Mouse (Mus musculus): Measurements from ENCODE around the gene Gm42791. TPM values are rescaled to one million over a fixed set of nuclear protein-coding genes. Genes with fewer than 3 reads are reported as not detected.

Gene Gm42791
- polyA plus RNA-seq, 1 experiment from 2014 or later, result 1.0 TPM

DNA sequence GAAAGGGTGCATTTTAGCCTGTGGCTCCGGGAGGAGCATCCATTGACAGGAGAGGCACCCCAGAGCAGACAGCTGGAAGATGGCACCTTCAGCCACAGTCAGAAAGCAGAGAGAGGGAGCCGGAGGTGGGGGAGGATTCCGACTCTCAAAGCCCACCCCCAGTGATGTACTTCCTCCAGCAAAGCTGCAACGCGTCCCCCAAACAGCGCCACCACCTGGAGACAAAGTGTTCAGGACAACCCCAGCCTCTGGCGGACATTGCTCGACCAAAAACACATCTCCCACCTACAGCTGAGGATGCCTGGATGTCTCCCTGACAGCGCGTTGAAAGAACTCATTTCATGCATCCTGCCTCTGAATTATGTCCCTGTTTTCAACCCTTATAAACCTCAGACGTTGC lies 52.0 kb downstream of the Gm42791 start:
- Histone ChIP-seq H3K27me3 (replicated peaks; ENCODE audit: control insufficient read depth, insufficient read depth, low read length) (no peaks in the 10 kb centered on the region), H3K36me3 (ENCODE audit: control insufficient read depth, insufficient read depth, low read length) (no peaks in the 10 kb centered on the region), H3K27ac (ENCODE audit: low read length) (no peak overlapping the region), H3K4me2 (ENCODE audit: low read depth, low read length) (no peak overlapping the region), H3K4me3 (ENCODE audit: low read length) (no peak overlapping the region), H3K9ac (ENCODE audit: low read depth, low read length) (no peak overlapping the region), H3K9me3 (ENCODE audit: control insufficient read depth, low read length) (peaks cover 3% of the 10 kb centered on the region; the same call in 1 of the 2 replicates), H3K4me1 (ENCODE audit: control insufficient read depth, insufficient read depth, low read length) (no peaks in the 10 kb centered on the region)
- WGBS, result 71% methylated on average over 11 of the region's 11 CpGs
- no peak for ATAC-seq

DNA sequence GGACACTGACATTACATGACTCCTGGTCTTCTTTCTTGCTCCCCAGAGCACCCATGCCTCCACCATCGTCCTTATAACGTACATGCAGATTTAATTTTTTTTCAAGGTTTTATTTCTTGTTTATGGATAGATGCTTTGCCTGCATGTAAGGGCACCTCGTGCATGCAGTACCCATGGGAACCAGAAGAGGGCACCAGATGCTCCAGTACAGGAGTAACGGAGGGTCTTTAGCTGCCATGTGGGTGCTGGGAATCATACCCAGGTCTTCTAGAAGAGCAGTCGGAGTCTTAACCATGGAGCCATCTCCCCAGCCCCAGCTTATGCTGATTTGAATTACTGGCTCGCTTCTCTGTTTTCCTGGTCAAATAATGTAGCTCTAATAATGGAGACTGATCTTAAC lies 52.6 kb downstream of the Gm42791 start:
- Histone ChIP-seq H3K27ac (ENCODE audit: low read length) (no peak overlapping the region), H3K9ac (ENCODE audit: low read depth, low read length) (no peak overlapping the region), H3K4me3 (ENCODE audit: low read length) (no peak overlapping the region), H3K27me3 (replicated peaks; ENCODE audit: control insufficient read depth, insufficient read depth, low read length) (no peaks in the 10 kb centered on the region), H3K36me3 (ENCODE audit: control insufficient read depth, insufficient read depth, low read length) (no peaks in the 10 kb centered on the region), H3K4me1 (ENCODE audit: control insufficient read depth, insufficient read depth, low read length) (no peaks in the 10 kb centered on the region), H3K9me3 (ENCODE audit: control insufficient read depth, low read length) (peaks cover 3% of the 10 kb centered on the region; the same call in 1 of the 2 replicates), H3K4me2 (ENCODE audit: low read depth, low read length) (no peak overlapping the region)
- WGBS, result 96% methylated on average over 6 of the region's 6 CpGs
- ATAC-seq, result no peak

DNA sequence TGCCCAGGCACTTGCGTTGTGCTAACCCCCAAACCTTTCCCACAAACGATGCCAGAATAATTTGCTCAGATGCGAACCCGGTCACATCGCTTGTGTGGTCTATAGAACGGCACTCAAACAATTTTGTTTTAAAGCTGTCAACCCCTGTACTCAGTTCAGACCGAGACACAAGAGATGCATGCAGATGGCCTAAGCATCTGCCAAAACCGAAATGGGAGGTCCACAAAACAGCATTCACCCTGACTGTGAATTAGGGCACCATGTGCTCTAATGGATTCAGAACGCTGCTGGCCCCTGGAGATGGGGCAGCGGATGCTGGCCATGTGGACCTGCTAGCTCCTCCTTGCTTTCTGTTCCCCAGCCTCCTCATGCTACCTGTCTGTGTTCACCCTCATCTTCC lies 53.1 kb downstream of the Gm42791 start:
- Histone ChIP-seq H3K27ac (ENCODE audit: low read length) (no peak overlapping the region), H3K4me1 (ENCODE audit: control insufficient read depth, insufficient read depth, low read length) (no peaks in the 10 kb centered on the region), H3K36me3 (ENCODE audit: control insufficient read depth, insufficient read depth, low read length) (no peaks in the 10 kb centered on the region), H3K4me3 (ENCODE audit: low read length) (no peak overlapping the region), H3K9me3 (ENCODE audit: control insufficient read depth, low read length) (peaks cover 3% of the 10 kb centered on the region; the same call in 1 of the 2 replicates), H3K4me2 (ENCODE audit: low read depth, low read length) (no peak overlapping the region), H3K9ac (ENCODE audit: low read depth, low read length) (no peak overlapping the region), H3K27me3 (replicated peaks; ENCODE audit: control insufficient read depth, insufficient read depth, low read length) (no peaks in the 10 kb centered on the region)
- no peak for ATAC-seq
- 76% methylated on average over 10 of the region's 10 CpGs for WGBS

DNA sequence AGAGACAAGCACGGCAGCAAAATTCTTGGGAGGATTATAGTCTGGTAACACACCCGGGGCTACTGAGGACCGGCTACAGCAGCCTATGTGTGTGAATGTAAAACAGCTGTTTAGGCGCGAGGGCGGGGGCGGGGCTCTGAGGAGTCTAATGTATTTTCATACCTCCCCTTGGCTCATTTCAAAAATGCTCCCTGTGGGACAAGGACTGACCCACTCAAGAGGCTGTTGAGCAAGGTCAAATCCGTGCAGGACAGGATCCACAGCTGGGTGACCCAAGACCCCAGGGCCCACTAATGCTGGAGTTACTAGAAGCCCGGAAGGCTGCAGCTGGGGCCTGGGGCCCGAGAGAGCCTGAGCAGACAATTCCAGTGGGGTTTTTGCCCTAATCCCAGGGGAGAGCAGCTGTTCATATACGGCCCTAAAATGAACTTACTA lies 55.0 kb downstream of the Gm42791 start:
- Histone ChIP-seq H3K4me3 (ENCODE audit: low read length) (no peak overlapping the region), H3K9me3 (ENCODE audit: control insufficient read depth, low read length) (peaks cover 6% of the 10 kb centered on the region; the same call in 1 of the 2 replicates), H3K27me3 (replicated peaks; ENCODE audit: control insufficient read depth, insufficient read depth, low read length) (no peaks in the 10 kb centered on the region), H3K4me1 (ENCODE audit: control insufficient read depth, insufficient read depth, low read length) (no peaks in the 10 kb centered on the region), H3K27ac (ENCODE audit: low read length) (no peak overlapping the region), H3K36me3 (ENCODE audit: control insufficient read depth, insufficient read depth, low read length) (no peaks in the 10 kb centered on the region), H3K4me2 (ENCODE audit: low read depth, low read length) (no peak overlapping the region), H3K9ac (ENCODE audit: low read depth, low read length) (no peak overlapping the region)
- 67% methylated on average over 11 of the region's 11 CpGs for WGBS
- ATAC-seq, result no peak

DNA sequence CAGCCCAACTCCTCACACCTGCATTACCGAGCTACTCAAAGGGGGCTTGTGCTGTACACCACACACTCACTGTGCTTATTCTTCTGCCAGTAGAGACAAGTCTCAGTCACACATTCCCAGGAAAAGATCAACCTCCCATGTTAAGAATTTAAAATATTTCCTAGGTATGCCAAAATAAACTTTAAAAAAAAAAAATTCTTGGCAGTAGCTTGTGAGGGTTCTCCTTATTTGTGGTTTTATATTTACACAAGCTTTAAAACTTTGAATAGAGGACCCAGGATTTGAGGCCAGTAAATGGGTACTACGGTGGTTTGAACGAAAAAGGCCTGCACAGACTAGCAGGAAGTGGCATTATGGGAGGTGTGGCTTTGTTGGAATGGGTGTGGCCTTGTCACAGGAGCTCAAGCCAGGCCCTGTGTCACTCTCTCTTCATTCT lies 58.4 kb downstream of the Gm42791 start:
- no peak overlapping the region for H3K4me3 ChIP-seq (ENCODE audit: low read length)

DNA sequence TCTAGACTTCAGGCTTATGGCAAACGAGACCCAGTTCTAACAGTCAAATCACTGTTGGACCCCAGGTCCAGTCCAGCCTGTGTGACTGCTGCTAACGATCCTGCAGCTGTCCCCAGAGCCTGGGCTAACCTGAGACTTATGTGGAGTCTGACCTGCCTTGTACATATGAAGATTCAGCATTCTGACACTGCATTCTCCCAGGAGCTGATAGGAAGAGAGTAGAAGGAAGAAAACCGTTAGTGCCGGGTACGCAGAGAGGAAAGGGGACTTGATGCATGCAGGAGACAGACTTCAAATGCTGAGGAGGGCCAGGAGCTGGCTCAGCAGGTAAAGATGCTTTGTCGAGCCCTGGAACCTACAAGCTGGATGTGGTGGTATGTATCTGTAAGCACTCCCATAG lies 59.1 kb downstream of the Gm42791 start:
- H3K9me3 ChIP-seq (ENCODE audit: control insufficient read depth, low read length), result 0 out of 2 replicates have a peak, but pooled peaks cover 3% of the 10 kb centered on the region
- no peak for ATAC-seq
- H3K4me1 ChIP-seq (ENCODE audit: control insufficient read depth, insufficient read depth, low read length), result peaks cover 7% of the 10 kb centered on the region
- no peaks in the 10 kb centered on the region for H3K36me3 ChIP-seq (ENCODE audit: control insufficient read depth, insufficient read depth, low read length)
- no peaks in the 10 kb centered on the region for H3K27me3 ChIP-seq (replicated peaks; ENCODE audit: control insufficient read depth, insufficient read depth, low read length)
- H3K27ac ChIP-seq (ENCODE audit: low read length), result no peak overlapping the region
- no peak overlapping the region for H3K9ac ChIP-seq (ENCODE audit: low read depth, low read length)
- no peak overlapping the region for H3K4me2 ChIP-seq (ENCODE audit: low read depth, low read length)
- 87% methylated on average over 6 of the region's 6 CpGs for WGBS
- no peak overlapping the region for H3K4me3 ChIP-seq (ENCODE audit: low read length)

More for the DNA sequence above, 58.4 kb downstream of the Gm42791 start:
- peaks cover 3% of the 10 kb centered on the region; the same call in 1 of the 2 replicates for H3K4me1 ChIP-seq (ENCODE audit: control insufficient read depth, insufficient read depth, low read length)
- WGBS, result 72% methylated on average over 3 of the region's 3 CpGs
- no peak overlapping the region for H3K4me2 ChIP-seq (ENCODE audit: low read depth, low read length)
- no peak for ATAC-seq
- H3K27me3 ChIP-seq (replicated peaks; ENCODE audit: control insufficient read depth, insufficient read depth, low read length), result no peaks in the 10 kb centered on the region
- H3K9me3 ChIP-seq (ENCODE audit: control insufficient read depth, low read length), result 0 out of 2 replicates have a peak, but pooled peaks cover 3% of the 10 kb centered on the region
- H3K9ac ChIP-seq (ENCODE audit: low read depth, low read length), result no peak overlapping the region
- H3K36me3 ChIP-seq (ENCODE audit: control insufficient read depth, insufficient read depth, low read length), result no peaks in the 10 kb centered on the region
- no peak overlapping the region for H3K27ac ChIP-seq (ENCODE audit: low read length)

DNA sequence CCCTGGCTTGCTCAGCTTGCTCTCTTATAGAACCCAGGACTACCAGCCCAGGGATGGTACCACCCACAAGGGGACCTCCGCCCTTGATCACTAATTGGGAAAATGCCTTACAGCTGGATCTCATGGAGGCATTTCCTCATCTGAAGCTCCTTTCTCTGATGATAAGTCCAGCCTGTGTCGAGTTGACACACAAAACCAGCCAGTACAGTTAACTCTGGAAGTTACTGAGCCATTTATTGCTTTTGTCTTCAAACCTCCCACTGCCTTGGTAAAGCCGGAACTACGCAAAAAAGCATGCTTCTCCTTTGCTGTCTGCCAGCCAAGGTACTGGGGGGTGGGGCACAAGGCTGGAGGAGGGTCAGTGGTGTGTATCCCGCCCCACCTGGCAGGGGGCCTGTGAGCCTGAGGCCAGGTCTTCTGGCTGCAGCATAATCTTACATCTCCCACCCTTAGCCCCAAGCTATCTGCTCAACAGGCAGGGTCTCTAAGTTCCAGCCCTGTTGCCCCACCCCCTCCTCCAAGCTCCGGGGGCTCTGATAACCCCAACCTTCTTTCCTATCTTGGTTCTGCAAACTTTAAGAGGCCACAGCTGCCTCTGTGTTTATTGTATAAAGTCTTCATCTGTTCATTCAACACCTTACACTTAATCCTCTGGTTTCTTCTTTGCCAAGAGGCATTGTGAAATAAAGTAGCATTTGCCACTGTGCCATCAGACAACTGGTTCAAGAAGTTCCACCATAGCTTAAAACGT lies 59.7 kb downstream of the Gm42791 start:
- no peak overlapping the region for H3K9ac ChIP-seq (ENCODE audit: low read depth, low read length)
- H3K36me3 ChIP-seq (ENCODE audit: control insufficient read depth, insufficient read depth, low read length), result no peaks in the 10 kb centered on the region
- peak; percentile 21; the same call in 1 of the 2 replicates for ATAC-seq
- H3K4me3 ChIP-seq (ENCODE audit: low read length), result no peak overlapping the region
- no peak overlapping the region for H3K27ac ChIP-seq (ENCODE audit: low read length)
- 0 out of 2 replicates have a peak, but pooled peaks cover 3% of the 10 kb centered on the region for H3K9me3 ChIP-seq (ENCODE audit: control insufficient read depth, low read length)
- 50% methylated on average over 7 of the region's 7 CpGs for WGBS
- no peaks in the 10 kb centered on the region for H3K27me3 ChIP-seq (replicated peaks; ENCODE audit: control insufficient read depth, insufficient read depth, low read length)
- peaks cover 7% of the 10 kb centered on the region for H3K4me1 ChIP-seq (ENCODE audit: control insufficient read depth, insufficient read depth, low read length)
- H3K4me2 ChIP-seq (ENCODE audit: low read depth, low read length), result no peak overlapping the region

DNA sequence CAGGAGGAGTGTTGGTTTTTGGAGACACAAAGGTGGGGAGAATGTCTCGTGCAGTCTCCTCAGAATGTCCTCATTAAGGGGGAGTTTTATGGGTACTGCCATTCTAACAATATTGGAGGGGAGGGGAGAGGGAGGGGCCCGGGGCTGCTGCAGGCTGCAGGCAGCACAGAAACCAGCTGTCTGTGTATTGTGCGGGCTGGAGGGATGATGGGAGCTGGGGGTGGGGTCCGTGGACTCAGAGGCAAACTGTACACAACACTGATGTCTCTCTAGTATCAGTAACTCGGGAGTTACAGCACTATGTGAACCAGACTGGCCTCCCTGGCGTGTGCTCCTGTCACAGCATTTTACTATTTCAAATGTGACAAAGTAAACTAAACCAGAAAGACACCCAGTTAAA lies 60.5 kb downstream of the Gm42791 start:
- H3K4me3 ChIP-seq (ENCODE audit: low read length), result no peak overlapping the region
- no peak overlapping the region for H3K9ac ChIP-seq (ENCODE audit: low read depth, low read length)
- H3K27me3 ChIP-seq (replicated peaks; ENCODE audit: control insufficient read depth, insufficient read depth, low read length), result no peaks in the 10 kb centered on the region
- 19% methylated on average over 6 of the region's 6 CpGs for WGBS
- H3K4me2 ChIP-seq (ENCODE audit: low read depth, low read length), result no peak overlapping the region
- H3K9me3 ChIP-seq (ENCODE audit: control insufficient read depth, low read length), result 0 out of 2 replicates have a peak, but pooled peaks cover 3% of the 10 kb centered on the region
- 0 out of 2 replicates have a peak, but pooled peaks have one; percentile 31 for ATAC-seq
- no peaks in the 10 kb centered on the region for H3K36me3 ChIP-seq (ENCODE audit: control insufficient read depth, insufficient read depth, low read length)
- H3K27ac ChIP-seq (ENCODE audit: low read length), result no peak overlapping the region
- H3K4me1 ChIP-seq (ENCODE audit: control insufficient read depth, insufficient read depth, low read length), result peaks cover 7% of the 10 kb centered on the region

DNA sequence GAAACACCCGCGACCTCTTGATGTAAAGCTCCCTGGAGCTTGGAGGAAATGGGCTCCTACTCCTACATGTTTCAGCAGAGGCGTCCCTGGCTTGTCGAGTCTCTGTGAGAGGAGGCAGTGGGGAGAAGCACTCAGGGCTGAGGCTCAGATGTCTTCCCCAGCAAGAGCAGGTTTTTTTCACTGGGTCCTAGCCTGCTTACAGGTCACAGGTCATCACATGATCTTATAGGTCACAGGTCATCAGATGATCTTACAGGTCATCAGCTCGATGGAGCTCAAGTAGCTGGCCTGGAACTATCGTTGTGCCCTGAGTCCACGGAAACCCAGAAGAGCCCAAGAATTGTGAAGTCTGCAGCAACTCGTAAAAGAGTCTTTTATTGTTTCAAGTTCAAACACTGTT lies 61.2 kb downstream of the Gm42791 start:
- 37% methylated on average over 8 of the region's 8 CpGs for WGBS
- no peak overlapping the region for H3K9ac ChIP-seq (ENCODE audit: low read depth, low read length)
- no peak overlapping the region for H3K4me2 ChIP-seq (ENCODE audit: low read depth, low read length)
- peaks cover 11% of the 10 kb centered on the region for H3K4me1 ChIP-seq (ENCODE audit: control insufficient read depth, insufficient read depth, low read length)
- no peak overlapping the region for H3K27ac ChIP-seq (ENCODE audit: low read length)
- H3K36me3 ChIP-seq (ENCODE audit: control insufficient read depth, insufficient read depth, low read length), result no peaks in the 10 kb centered on the region
- 0 out of 2 replicates have a peak, but pooled peaks cover 3% of the 10 kb centered on the region for H3K9me3 ChIP-seq (ENCODE audit: control insufficient read depth, low read length)
- ATAC-seq, result no peak
- H3K27me3 ChIP-seq (replicated peaks; ENCODE audit: control insufficient read depth, insufficient read depth, low read length), result no peaks in the 10 kb centered on the region
- no peak overlapping the region for H3K4me3 ChIP-seq (ENCODE audit: low read length)

Data from intestine, embryonic 16.5 days (tissue).